Mouse (Mus musculus): Measurements from ENCODE around the gene Mrps6. TPM values are rescaled to one million over a fixed set of nuclear protein-coding genes. Genes with fewer than 3 reads are reported as not detected.

Mrps6 gene
- polyA plus RNA-seq, 1 experiment from 2014 or later = 183 TPM

GRCm38 (mm10) chr16:92134148-92134764 lies 76.2 kb downstream of the Mrps6 start:
- H3K4me1 ChIP-seq (replicated peaks) = peaks cover 6% of the 10 kb centered on the region
- H3K36me3 ChIP-seq = no peaks in the 10 kb centered on the region
- WGBS = 77% methylated on average over 11 of the region's 11 CpGs
- H3K9me3 ChIP-seq = no peaks in the 10 kb centered on the region
- no peaks in the 10 kb centered on the region for H3K27me3 ChIP-seq
- H3K4me2 ChIP-seq = no peak overlapping the region
- no peak overlapping the region for H3K4me3 ChIP-seq
- H3K27ac ChIP-seq (replicated peaks) = no peak overlapping the region
- no peak for ATAC-seq (ENCODE audit: low FRiP score, low read depth)
- no peak overlapping the region for H3K9ac ChIP-seq

GRCm38 (mm10) chr16:92136275-92136674 lies 78.2 kb downstream of the Mrps6 start:
- Histone ChIP-seq H3K4me3 (no peak overlapping the region), H3K36me3 (no peaks in the 10 kb centered on the region), H3K9me3 (no peaks in the 10 kb centered on the region), H3K4me2 (no peak overlapping the region), H3K9ac (no peak overlapping the region), H3K27ac (replicated peaks) (no peak overlapping the region), H3K4me1 (replicated peaks) (peaks cover 18% of the 10 kb centered on the region), H3K27me3 (no peaks in the 10 kb centered on the region)
- no peak for ATAC-seq (ENCODE audit: low FRiP score, low read depth)
- 94% methylated on average over 15 of the region's 15 CpGs for WGBS

- ATAC-seq (ENCODE audit: low FRiP score, low read depth) = peak; percentile 29; the same call in 1 of the 2 replicates
- 34% methylated on average over 15 of the region's 15 CpGs for WGBS
Measured at GRCm38 (mm10) chr16:92139386-92140261, 81.6 kb downstream of the Mrps6 start.

GRCm38 (mm10) chr16:92140328-92140727 lies 82.3 kb downstream of the Mrps6 start:
- Histone ChIP-seq H3K27ac (replicated peaks) (no peak overlapping the region), H3K36me3 (no peaks in the 10 kb centered on the region), H3K4me2 (no peak overlapping the region), H3K9ac (no peak overlapping the region), H3K27me3 (no peaks in the 10 kb centered on the region), H3K4me1 (replicated peaks) (peaks cover 18% of the 10 kb centered on the region), H3K4me3 (no peak overlapping the region), H3K9me3 (no peaks in the 10 kb centered on the region)
- no peak for ATAC-seq (ENCODE audit: low FRiP score, low read depth)
- WGBS = 53% methylated on average over 9 of the region's 9 CpGs

More at GRCm38 (mm10) chr16:92139386-92140261, 81.6 kb downstream of the Mrps6 start:
- peak overlapping the region; percentile 6; the same call in 1 of the 2 replicates for H3K27ac ChIP-seq (replicated peaks)
- no peaks in the 10 kb centered on the region for H3K9me3 ChIP-seq
- peaks cover 18% of the 10 kb centered on the region for H3K4me1 ChIP-seq (replicated peaks)
- no peak overlapping the region for H3K9ac ChIP-seq
- H3K27me3 ChIP-seq = no peaks in the 10 kb centered on the region
- H3K4me2 ChIP-seq = no peak overlapping the region
- H3K36me3 ChIP-seq = no peaks in the 10 kb centered on the region
- no peak overlapping the region for H3K4me3 ChIP-seq

GRCm38 (mm10) chr16:92141021-92141420 lies 83.0 kb downstream of the Mrps6 start:
- Histone ChIP-seq H3K36me3 (no peaks in the 10 kb centered on the region), H3K4me3 (no peak overlapping the region), H3K4me2 (no peak overlapping the region), H3K4me1 (replicated peaks) (peaks cover 18% of the 10 kb centered on the region), H3K27ac (replicated peaks) (no peak overlapping the region), H3K27me3 (no peaks in the 10 kb centered on the region), H3K9ac (no peak overlapping the region), H3K9me3 (no peaks in the 10 kb centered on the region)
- no peak for ATAC-seq (ENCODE audit: low FRiP score, low read depth)
- 78% methylated on average over 12 of the region's 12 CpGs for WGBS

GRCm38 (mm10) chr16:92142426-92143012 lies 84.4 kb downstream of the Mrps6 start:
- no peaks in the 10 kb centered on the region for H3K36me3 ChIP-seq
- no peak overlapping the region for H3K4me2 ChIP-seq
- no peak for ATAC-seq (ENCODE audit: low FRiP score, low read depth)
- no peaks in the 10 kb centered on the region for H3K27me3 ChIP-seq
- H3K4me1 ChIP-seq (replicated peaks) = peaks cover 18% of the 10 kb centered on the region
- WGBS = 35% methylated on average over 9 of the region's 9 CpGs
- H3K27ac ChIP-seq (replicated peaks) = no peak overlapping the region
- no peak overlapping the region for H3K4me3 ChIP-seq
- no peaks in the 10 kb centered on the region for H3K9me3 ChIP-seq
- no peak overlapping the region for H3K9ac ChIP-seq

- no peak overlapping the region for H3K27ac ChIP-seq (replicated peaks)
- H3K9ac ChIP-seq = no peak overlapping the region
- WGBS = 90% methylated on average over 12 of the region's 12 CpGs
- no peak overlapping the region for H3K4me2 ChIP-seq
- H3K9me3 ChIP-seq = no peaks in the 10 kb centered on the region
- H3K27me3 ChIP-seq = no peaks in the 10 kb centered on the region
- no peak for ATAC-seq (ENCODE audit: low FRiP score, low read depth)
- 0 out of 2 replicates have a peak, but pooled peaks cover 2% of the 10 kb centered on the region for H3K4me1 ChIP-seq (replicated peaks)
- no peak overlapping the region for H3K4me3 ChIP-seq
- no peaks in the 10 kb centered on the region for H3K36me3 ChIP-seq
Measured at GRCm38 (mm10) chr16:92147631-92148366, 89.7 kb downstream of the Mrps6 start.

- WGBS = 96% methylated on average over 2 of the region's 2 CpGs
- no peaks in the 10 kb centered on the region for H3K36me3 ChIP-seq
- no peak overlapping the region for H3K4me2 ChIP-seq
- H3K4me1 ChIP-seq (replicated peaks) = no peaks in the 10 kb centered on the region
- no peaks in the 10 kb centered on the region for H3K9me3 ChIP-seq
- no peaks in the 10 kb centered on the region for H3K27me3 ChIP-seq
- no peak overlapping the region for H3K4me3 ChIP-seq
- no peak overlapping the region for H3K9ac ChIP-seq
- no peak for ATAC-seq (ENCODE audit: low FRiP score, low read depth)
- no peak overlapping the region for H3K27ac ChIP-seq (replicated peaks)
Measured at GRCm38 (mm10) chr16:92148367-92148728, 90.3 kb downstream of the Mrps6 start.

GRCm38 (mm10) chr16:92150975-92151374 lies 92.9 kb downstream of the Mrps6 start:
- no peaks in the 10 kb centered on the region for H3K27me3 ChIP-seq
- ATAC-seq (ENCODE audit: low FRiP score, low read depth) = no peak
- no peak overlapping the region for H3K4me3 ChIP-seq
- no peak overlapping the region for H3K9ac ChIP-seq
- H3K9me3 ChIP-seq = no peaks in the 10 kb centered on the region
- no peaks in the 10 kb centered on the region for H3K36me3 ChIP-seq
- H3K4me1 ChIP-seq (replicated peaks) = no peaks in the 10 kb centered on the region
- no peak overlapping the region for H3K4me2 ChIP-seq
- 47% methylated on average over 4 of the region's 4 CpGs for WGBS
- H3K27ac ChIP-seq (replicated peaks) = no peak overlapping the region

GRCm38 (mm10) chr16:92158021-92158455 lies 100.0 kb downstream of the Mrps6 start:
- Histone ChIP-seq H3K4me1 (replicated peaks) (peaks cover 22% of the 10 kb centered on the region), H3K4me3 (peak overlapping the region; percentile 46), H3K9ac (peak overlapping the region; percentile 60), H3K36me3 (no peaks in the 10 kb centered on the region), H3K9me3 (no peaks in the 10 kb centered on the region), H3K27ac (replicated peaks) (peak overlapping the region; percentile 88), H3K4me2 (peak overlapping the region; percentile 91), H3K27me3 (no peaks in the 10 kb centered on the region)
- WGBS = 3% methylated on average over 14 of the region's 14 CpGs
- peak; percentile 71 for ATAC-seq (ENCODE audit: low FRiP score, low read depth)

- H3K4me3 ChIP-seq = peak overlapping the region; percentile 46
- peak overlapping the region; percentile 88 for H3K27ac ChIP-seq (replicated peaks)
- ATAC-seq (ENCODE audit: low FRiP score, low read depth) = peak; percentile 97
- H3K4me1 ChIP-seq (replicated peaks) = peaks cover 22% of the 10 kb centered on the region
- no peaks in the 10 kb centered on the region for H3K36me3 ChIP-seq
- H3K4me2 ChIP-seq = peak overlapping the region; percentile 91
- WGBS = 4% methylated on average over 30 of the region's 30 CpGs
- H3K9ac ChIP-seq = peak overlapping the region; percentile 60
- no peaks in the 10 kb centered on the region for H3K9me3 ChIP-seq
- no peaks in the 10 kb centered on the region for H3K27me3 ChIP-seq
Measured at GRCm38 (mm10) chr16:92158461-92159091, 100.5 kb downstream of the Mrps6 start.
